Mouse (Mus musculus): Measurements from ENCODE around the gene Prima1. TPM values are rescaled to one million over a fixed set of nuclear protein-coding genes. Genes with fewer than 3 reads are reported as not detected.

Prima1 gene
- total RNA-seq (2015) = not detected in 2 replicates
- not detected in 2 replicates for total RNA-seq (2017)

DNA sequence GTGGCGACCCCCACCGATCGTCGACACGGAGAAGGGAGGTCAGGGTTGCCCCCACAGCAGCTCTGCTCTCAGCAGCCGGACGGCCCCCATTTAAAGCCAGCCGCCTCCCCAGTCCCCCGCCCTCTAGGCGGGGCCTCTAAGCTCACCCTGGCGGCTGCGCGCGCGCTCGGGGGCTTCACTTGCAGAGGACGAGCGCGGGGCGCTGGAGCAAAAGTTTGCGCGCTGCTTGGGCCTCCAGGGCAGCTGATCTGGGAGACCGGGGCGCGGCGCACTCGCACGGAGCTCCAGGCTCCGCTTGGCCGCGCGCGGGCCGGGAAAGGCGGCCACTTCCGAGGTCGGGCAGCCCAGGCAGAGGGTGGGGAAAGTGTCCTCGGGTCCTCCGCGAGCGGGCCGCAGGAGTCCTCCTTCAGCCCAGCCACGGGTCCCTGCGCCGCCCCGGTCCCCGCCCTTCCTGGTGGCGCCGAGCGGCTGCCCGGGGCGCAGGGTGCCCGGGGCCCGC is at the start of gene Prima1:
TSS of gene Prima1 (minus strand) at position 68 of the 499 bp plus-strand sequence.
- ATAC-seq (replicated peaks; ENCODE audit: poor library complexity) = no peak

DNA sequence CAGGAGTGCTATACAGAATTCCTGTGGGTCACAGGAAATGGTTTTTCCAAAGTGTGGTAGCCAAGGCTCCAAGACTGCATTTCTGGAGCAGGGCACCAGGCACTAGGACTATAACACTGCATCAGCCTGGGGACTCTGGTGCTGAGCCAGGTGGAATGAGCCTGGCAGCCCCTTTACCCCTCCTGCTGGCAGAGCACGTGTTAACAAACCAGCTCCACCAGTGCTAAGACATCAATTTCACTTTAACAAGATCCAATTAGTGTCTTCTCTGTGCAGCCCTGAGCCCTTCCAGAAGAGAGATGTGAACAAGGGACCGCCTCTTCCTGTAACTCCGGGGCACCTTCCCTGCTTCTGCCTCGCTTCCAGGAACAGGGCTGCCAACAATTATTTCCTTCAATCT is 45.3 kb upstream of the Prima1 start:
- no peak for ATAC-seq (replicated peaks; ENCODE audit: poor library complexity)

DNA sequence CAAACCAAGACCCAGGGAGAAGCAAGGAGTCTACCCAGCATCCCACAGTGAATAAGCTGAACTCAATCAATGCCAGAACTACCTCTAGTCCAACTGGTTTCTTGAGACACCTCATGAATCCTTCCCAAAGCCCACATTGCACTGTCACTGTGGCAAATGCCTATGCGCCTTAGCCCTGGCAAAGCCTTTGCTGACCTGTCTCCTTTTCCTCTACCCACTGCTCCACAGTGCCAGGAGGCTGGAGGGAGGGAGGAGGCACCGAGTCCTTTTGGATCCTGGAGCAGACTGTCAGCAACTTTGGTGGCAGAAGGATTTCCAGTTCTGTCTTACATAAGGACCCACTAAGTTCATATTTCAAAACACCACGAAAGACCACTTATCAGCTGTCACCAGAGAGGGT is 41.5 kb upstream of the Prima1 start:
- ATAC-seq (replicated peaks; ENCODE audit: poor library complexity) = no peak

DNA sequence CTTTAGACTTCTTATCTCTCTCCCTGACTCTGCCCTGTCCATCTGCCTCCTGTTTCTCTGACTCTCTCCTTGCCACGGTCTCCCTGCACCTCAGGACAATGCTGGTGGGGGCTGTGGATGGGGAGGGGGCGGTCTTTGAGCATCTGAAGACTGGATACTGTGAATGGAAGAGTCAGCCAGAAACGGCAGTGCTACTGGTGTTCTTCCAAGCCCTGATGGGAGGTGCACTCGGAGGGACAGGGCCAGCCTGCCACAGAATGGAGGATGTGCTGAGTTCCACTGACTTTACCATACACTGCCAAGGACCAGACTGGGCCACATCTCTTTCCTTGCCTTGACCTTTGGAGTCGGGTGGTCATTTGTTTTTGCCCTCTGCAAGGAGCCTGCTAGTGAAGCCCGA is 41.0 kb upstream of the Prima1 start:
- no peak for ATAC-seq (replicated peaks; ENCODE audit: poor library complexity)

DNA sequence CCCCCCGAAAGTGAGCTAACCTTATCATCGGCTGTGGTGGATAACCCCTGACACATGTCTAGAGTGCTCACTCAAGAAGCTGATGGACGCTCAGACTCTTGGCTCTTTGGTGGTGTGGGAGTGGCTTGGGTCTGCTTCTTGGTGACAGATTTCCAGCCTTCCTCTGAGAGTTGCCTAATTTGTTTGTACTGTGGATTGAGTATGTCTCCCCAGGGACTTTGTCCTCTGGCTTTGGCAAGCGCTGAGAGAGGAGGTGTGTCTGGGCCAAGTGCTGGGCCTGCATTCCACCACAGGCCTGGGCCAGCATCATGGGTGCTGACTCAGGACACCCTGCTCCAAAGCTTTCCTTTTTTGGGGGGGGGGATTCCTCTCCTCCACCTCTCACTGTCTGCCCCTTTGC is 40.0 kb upstream of the Prima1 start:
- no peak for ATAC-seq (replicated peaks; ENCODE audit: poor library complexity)

DNA sequence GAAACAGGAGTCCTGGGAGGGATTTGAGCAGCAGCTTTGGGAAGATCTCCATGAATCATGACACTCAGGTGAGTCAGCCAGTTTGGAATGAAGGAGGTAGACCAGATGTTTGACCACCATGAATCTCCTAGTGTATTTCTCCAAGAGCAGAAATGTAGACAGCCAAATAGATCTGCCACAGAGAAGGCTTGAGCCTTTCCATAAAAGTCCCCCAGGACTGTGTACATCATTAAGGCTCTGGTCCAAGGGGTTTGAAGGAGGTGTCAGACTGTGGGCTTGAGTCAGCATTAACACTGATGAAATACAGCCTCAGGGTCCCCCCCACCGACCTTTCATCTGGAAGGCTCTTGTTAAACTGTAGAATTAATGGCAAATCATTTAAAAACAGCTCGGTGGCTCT is 39.5 kb upstream of the Prima1 start:
- no peak for ATAC-seq (replicated peaks; ENCODE audit: poor library complexity)

DNA sequence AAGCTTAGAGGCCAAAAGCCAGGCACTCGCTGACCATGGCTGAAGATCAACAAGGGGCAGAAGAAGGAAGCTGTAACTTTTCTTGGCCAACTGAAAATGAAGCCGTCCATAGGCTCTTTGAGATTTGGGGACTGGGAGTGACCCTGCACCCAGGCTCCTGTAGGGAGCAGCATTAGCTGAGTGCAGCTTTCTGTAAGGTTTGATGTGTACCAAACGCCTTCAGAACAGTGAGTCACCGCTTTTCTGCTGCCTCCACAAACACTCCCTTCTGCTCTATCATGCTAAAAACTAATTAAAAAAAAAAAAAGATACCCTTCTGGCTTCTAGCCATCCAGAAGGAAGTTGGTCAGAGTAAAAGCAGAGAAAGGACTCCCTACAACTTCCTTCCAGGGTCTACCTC is 34.5 kb upstream of the Prima1 start:
- no peak for ATAC-seq (replicated peaks; ENCODE audit: poor library complexity)

DNA sequence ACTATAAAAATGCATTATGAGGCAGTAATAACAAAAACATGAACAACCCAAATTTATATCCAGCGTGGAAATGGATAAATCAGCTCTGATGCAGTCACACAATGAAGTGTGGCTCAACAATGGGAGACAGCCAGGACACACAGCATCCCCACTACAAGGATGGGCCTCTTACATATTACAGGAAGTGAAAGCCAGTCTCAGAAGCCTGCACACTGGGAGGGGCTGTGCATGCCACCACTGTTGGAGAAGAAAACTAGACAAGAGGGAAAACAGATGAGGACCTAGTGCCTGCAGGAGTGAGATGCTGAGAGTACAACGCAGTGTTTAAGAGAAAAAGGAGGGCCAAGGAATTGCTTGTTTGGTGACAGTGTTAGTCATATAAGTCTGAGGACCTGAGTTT is 31.8 kb upstream of the Prima1 start:
- ATAC-seq (replicated peaks; ENCODE audit: poor library complexity) = 0 out of 2 replicates have a peak, but pooled peaks have one; percentile 17

DNA sequence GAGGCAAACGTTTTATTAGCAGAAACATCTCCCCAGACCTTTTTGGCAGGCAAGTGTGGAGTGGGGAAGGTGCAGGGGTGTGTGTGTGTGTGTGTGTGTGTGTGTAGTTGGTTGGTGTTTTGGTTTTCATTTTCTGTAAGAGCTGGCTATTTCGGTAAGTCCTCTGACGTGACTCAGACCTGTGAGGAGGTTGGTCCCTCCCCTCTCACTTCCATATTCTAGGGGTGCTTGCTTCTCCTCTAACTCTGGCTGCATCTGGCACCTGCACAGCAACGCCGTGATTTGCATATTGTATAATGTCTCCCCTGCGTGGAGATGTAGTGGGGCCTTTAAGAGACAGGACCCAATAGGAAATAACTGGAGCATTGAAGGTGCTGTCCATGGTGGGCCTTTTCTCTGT is 31.1 kb upstream of the Prima1 start:
- no peak for ATAC-seq (replicated peaks; ENCODE audit: poor library complexity)

DNA sequence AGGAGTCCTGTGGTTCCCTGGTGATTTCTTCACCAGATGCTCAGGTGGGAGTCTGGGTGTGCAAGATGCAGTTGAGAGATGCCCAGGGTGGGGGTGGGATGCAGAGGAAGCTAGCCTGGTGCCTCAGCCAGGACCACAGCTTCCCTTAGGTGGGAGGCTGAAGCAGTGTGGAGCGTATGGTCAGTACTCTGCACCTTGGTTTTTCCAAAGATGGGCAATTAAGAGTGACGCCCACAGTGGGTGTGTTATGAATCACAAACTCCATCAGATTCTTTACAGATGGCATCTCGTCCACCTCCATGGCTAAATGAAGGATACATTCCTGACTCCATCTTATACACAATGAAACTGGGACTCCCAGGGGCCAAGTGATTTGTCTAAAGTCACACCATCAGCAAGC is 30.2 kb upstream of the Prima1 start:
- ATAC-seq (replicated peaks; ENCODE audit: poor library complexity) = no peak

DNA sequence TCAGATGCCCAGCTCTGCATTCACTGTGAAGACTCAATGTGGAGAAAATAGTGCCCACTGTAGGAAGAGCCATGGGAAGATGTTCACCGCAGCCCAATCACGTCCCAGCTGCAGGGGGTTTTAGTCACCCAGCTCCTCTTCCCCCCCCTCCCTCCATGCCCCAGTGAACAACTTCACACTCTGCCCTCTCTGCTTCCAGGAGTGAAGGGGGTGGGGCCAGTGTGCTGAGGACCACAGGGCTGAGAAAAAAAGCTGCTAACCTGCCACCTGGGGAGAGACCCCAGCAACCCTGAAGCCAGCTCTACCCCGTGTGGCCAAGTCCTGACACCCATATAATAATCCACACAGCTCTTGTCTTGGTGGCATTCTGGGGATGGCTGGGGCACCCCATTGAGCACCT is 24.7 kb upstream of the Prima1 start:
- no peak for ATAC-seq (replicated peaks; ENCODE audit: poor library complexity)

DNA sequence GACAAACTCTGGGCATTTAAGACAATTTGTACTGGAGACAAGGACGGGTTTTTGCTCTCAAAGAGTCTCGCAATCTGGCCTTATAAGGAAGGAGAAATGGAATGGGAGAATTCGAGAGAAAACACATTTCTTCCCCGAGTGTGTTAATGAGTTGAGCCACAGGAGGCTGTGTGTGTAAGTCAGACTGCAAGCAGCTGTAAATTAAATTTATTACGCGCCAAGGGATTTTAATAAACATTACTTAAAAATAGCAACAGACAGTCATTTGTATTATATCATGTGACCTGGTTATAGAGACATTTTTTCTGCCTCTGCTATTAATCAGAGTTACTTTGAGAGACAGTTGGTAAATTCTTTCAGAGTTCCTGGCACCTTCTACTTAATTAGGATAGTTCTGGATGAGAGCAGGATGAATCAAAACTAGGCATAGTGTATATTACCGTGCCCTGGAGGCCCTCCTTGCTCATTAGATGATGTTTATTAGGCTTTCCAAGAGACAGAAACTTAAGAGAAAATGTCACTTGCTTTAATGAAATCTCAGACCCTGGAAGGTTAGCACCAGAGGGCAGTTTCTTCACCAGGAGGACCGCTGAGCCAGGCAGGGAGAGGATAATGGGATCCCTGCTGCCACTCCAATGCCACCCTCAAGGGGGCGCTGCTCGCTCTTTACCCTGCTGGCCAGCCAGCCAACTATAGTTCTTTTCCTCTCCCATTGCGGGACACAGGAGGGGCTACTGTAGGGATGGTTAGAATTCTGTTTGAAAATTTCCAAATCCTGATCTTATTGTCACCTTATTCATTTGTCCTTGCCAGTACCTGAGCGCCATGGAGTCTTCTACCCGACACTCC is 20.3 kb upstream of the Prima1 start:
- ATAC-seq (replicated peaks; ENCODE audit: poor library complexity) = peak; percentile 52; the same call in 1 of the 2 replicates

DNA sequence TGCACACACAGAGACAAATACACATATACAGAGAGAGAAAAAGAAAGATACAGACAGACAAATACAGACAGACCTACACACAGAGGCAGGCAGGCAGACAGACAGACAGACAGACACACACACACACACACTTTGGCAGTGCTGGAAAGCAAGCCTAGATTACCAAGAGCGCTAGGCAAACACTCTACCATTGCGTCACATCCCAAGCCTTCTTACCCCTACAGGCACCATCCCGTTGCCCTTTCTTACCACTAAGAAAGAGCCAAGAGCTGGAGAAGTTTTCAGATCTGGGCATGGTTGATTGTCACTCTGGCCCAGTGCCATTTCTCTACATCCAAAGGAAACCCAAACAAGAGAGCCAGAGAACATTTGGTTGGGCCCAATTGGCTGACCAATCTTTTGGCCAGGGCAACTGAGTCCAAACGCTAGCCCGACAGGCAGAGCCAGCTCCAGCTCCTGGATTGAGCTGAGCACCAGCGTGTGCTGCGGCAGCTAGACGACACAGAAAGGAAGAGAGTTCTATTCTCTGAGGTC is 11.0 kb upstream of the Prima1 start:
- ATAC-seq (replicated peaks; ENCODE audit: poor library complexity) = no peak

DNA sequence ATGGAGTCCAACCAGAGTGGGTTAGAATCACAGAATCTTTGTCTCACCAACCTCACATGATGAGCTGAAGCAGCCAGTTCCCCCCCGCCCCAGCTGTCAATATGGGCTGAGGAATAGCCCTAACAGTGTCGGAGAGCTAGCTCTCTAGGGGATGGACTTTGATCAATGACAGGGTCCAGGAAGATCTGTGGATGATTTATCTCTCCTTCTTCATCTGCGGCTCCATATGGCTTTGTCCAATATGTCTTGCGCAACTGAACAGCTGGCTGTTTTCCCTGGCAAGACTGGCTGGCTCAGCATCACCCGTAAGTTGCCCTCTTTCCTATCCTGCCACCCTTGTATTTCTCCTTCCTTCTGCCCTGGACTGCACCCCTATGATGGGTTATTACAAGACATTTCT is 9.2 kb upstream of the Prima1 start:
- no peak for ATAC-seq (replicated peaks; ENCODE audit: poor library complexity)

DNA sequence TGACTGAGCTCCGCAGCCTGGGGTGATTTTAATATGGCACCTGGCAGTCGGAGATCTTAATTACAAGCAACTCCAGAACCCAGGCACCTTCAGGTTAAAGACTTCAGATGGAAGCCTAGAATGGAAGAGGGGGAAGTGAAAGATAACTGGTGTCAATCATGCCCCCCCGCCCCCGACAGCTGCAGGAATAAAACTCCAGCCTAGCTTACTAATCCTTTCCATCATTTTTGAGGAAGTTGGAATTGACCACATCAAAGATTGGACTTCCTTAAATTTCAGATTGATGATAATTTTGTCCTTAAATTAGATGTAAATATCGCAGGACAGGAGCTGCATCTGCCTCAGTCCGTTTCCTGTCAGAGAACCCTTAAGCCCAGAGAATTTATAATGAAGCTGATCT is 8.4 kb upstream of the Prima1 start:
- peak; percentile 64 for ATAC-seq (replicated peaks; ENCODE audit: poor library complexity)

DNA sequence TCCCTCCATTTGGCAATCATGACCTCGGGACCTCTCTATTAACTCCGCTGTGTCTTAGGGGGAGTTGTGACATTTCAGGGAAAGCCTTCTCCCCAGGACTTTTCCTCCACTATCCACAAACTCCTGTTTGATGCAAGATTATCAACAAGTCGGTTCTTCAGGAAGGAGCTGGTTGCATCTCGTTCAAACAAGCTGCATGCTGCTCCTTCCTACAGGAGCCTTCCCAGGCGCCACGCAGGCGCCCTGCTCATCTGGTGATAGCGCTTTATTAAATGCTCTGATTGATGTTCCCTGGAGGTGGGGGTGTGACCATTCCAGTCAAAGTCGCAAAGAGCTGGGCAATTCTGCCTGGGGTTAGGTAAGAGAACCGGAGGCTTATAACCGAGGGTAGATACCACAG is 1.1 kb upstream of the Prima1 start:
- ATAC-seq (replicated peaks; ENCODE audit: poor library complexity) = no peak

DNA sequence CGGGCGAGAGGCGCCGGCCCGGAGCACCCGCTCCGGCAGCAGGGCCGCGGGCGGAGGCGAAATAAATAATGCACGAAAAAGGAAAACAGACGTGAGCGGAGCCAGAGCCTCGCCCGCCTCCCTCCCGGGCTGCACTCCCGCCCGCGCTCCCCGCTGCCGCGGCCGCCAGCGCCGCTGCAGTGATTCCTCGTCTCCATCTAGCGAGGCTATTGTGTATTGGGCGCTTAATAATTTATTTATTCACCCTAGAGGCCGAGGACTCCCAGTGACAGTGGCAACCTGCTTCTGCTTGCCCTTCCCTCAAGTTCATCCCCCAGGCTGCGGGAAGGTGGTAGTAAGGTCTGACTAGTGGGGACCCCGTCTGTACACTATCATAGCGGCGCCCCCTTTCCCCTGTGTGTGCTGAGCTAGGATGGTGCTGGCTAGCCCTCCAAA is 658 bp upstream of the Prima1 start:
- ATAC-seq (replicated peaks; ENCODE audit: poor library complexity) = 0 out of 2 replicates have a peak, but pooled peaks have one; percentile 23

DNA sequence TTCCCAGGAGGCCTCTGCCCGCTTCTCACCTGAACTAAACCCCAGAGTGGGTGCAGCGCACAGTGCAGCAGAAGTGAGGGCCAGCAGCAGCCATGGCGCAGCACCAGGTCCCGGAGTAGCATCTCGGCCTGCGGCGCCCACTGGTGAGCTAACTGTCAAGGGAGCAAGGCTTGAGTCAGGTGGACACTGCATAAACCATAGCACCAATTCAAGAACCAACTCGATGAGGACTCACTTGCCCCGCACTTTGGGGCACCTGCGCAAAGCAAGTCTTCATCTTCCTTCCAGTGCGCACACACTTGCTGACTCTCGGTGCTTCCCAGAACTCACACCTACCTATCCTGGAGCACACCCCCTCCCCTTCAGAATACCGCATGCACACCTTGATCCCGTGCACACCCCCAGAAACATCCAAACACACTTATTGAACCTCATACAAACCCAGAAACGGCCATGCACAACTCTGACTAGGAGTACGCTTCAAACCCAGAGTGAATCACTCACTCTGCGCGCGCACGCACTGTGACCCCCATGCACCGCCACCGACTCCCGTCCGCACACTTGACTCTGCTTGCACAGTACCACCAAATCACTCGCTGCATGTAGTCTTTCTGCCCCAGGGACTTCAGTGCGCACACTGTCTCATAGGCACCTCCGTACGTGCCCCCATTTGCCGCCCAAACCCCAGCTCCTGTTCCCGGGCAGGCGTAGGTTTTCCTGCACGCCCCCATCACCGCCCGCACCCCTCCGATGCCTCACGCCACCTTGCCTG is 453 bp downstream of the Prima1 start:
- no peak for ATAC-seq (replicated peaks; ENCODE audit: poor library complexity)

DNA sequence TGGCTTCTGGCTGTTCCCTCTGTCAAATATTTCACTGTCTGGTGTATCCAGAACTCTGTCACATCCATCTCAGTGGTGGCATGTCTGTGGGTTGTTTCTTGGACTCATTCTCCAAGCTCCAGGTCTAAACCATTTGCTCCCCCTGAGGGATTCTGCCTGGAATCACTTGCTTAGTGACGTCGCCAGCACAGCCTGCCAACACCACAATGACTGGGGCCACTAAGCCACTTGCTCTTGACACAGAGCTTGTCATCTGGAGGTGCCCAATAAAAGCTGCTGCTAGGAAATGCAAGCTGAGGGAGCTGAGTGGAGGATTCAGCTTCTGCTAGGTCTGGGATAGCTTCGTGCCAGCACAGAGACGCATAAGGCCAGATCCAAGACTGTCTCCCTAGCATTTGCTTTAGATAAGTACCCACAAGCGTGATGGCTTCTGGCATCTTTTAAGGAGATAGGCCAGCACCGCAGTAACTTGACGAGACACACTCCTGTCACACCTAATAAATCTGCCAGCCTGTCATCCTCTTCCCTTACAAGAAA is 3.0 kb downstream of the Prima1 start:
- no peak for ATAC-seq (replicated peaks; ENCODE audit: poor library complexity)

DNA sequence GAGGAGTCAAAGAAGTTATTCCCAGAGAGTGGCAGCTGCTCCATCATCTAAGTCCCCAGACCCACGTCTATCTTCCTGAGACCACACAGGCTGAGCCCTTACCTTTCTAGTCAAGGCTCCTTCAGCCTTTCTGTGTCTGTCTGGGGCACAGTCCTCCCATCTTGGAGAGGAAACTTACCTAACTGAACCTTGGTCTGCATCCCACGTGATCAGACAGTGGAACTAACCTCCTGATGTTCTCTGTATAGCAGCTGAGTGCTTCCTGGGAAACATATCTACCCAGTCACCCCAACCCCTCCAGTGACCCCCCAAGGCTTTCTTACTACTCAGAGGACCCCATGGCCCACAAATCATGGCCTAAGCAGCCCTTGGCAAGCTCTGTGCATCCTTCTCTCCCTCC is 6.1 kb downstream of the Prima1 start:
- ATAC-seq (replicated peaks; ENCODE audit: poor library complexity) = no peak

DNA sequence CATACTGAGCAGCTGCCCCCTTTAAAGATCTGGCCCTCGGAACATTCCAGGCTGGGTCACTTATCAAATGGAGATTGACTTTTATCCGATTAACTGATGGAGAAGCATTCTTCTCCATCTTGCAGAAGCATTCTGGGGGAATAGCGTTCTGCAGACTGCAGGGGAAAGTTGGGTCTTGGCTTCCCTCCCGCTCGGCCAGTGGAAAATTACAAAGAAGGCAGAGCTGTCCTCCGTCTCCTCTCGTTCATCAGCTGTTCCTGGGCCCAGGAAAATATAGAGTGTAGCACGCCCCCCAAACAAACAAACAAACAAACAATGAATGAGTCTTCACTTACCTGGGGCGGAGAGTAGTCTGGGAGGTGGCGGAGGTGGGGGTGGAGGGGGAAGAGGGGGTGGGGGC is 6.7 kb downstream of the Prima1 start:
- ATAC-seq (replicated peaks; ENCODE audit: poor library complexity) = no peak

Data from megakaryocyte progenitor cell, adult 5-6 weeks (primary cell).